Mouse (Mus musculus) gastrocnemius, postnatal 10 days (tissue): Measurements from ENCODE around the gene Ttll3. TPM values are rescaled to one million over a fixed set of nuclear protein-coding genes. Genes with fewer than 3 reads are reported as not detected.
A peak's percentile ranks its signal among the peaks of the same experiment; 100 is the strongest.

Experiments
- DNase-seq: peaks from one replicate; pipeline ENCODE4 v3.0.0; 2021; ENCODE audit warnings: mixed read lengths
- total RNA-seq, 2 experiments: library from RNA; stranded (reverse); gene quantifications; 2 replicates each; pipeline ENCODE4 v1.2.3; 2021

Gene Ttll3
- total RNA-seq, 2 experiments from 2014 or later = 1.1 to 2.2 TPM

DNA sequence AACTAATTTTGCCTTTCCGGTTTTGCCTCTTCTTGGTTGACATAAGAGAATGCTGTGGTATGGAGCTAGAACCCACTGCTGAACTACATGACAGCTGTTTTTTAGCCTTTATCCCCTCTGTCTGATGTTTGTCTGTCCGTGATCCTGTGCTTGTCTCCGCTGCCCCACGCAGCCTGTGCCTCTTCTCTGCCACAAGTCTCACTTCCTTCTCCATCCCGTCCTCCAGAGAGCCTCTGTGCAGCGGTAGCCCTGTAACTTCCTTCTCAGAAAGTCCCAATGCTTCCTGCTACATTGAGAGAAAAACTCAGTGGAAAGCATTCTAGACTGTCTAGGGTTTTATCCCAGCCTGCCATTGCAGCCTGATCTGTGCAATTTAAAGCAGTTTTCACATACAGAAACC is 9.8 kb upstream of the Ttll3 start:
- no peak for DNase-seq

DNA sequence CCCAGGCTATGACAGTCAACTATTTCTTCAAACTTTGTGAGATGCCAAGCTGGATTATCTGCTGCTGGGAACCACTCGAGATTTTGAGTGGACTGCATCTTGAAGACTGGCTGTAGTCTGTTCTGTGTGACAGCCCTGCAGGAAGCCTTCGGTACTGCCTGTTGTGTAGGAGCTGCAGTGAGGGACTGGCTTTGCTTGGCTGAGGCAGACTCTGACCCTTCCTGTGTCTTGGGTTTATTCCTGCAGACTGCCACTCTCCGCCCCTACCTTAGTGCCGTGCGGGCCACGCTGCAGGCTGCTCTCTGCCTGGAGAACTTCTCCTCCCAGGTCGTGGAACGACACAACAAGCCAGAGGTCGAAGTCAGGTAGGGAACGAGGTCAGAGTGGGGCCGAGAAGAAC is 8.6 kb upstream of the Ttll3 start:
- DNase-seq = no peak

DNA sequence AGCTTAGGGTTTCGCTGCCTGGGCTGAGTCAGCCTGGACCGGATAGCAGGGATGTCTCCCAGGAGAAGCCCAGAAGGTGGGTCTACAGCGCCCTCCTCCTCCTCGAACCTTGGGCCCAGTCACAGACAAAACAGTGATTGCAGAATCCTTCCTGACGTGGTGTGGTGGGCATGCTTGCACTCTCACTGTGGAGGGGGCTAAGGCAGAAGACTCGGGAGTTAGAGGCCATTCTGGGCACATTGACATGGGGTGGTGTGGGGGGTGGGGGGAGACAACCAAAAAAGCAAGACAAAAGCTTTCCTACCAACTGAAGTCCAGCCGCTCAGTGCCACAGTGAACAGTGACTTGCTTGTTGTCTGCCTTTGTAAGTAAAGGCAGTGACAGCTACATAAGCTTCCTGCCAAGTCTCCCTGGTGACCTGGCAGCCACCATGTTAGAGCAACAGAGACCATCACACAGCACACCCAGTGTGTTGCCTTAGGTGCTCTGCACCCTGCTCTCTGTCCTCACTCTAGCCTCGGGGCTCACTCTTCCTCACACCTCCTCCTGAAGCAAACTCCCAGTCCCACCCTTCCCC is 4.6 kb upstream of the Ttll3 start:
- DNase-seq = no peak

DNA sequence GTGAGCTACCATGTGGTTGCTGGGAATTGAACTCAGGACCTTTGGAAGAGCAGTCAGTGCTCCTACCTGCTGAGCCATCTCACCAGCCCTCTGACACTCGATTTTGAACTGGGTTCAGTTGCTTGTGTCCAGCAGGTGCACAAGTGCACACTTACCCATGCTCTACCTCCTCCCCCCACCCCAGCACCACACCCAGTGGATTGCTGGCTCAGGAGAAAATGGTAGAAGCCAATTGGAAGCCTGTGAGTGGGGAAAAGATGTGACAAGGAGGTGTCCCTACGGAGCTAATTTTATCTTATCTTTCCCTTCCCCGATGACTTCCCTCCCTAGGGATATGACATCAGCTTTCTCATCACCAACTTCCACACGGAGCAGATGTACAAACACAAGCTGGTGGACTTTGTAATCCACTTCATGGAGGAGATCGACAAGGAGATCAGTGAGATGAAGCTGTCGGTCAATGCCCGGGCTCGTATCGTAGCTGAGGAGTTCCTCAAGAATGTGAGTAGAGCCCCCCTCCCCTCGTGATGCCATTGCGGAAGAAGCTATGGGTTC is 3.8 kb upstream of the Ttll3 start:
- no peak for DNase-seq

DNA sequence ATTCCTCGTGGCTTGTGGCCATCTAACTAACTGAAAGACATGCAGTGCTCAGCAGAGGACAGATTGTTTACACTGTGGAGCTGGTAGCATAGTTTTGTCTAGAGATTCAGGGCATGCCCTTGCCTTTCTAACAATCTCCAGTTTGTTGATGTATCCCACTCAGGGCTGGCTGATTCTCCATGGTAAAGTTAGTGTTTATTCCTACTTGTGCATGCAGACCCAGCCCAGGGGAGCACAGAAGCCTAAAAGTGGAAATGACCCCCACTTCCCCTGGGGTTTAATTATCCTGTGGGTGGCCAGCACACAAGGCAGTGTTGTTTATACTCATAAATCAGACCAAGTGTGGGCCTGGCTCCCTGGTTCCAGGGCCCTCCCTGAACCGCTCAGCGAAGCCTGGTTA is 3.0 kb upstream of the Ttll3 start:
- DNase-seq = no peak

DNA sequence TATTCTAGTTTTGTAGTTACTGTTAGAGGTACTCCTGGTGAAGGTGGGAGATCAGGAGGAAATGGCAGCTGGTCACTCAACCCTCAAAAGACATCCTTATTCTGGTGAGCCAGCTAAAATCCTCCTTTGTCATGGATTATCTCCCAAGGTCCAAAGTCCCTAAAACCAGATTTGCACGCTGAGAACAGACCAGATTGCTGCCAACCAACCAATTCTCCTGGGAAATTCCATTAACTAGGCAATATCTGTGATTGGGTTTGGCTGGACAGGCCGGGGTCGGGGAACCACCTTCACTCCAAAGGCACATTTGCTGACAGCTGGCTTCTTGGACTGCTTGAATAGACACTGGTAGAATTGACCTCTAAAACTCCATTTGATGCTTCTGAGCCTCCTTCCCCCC is 1.7 kb downstream of the Ttll3 start:
- DNase-seq = no peak

DNA sequence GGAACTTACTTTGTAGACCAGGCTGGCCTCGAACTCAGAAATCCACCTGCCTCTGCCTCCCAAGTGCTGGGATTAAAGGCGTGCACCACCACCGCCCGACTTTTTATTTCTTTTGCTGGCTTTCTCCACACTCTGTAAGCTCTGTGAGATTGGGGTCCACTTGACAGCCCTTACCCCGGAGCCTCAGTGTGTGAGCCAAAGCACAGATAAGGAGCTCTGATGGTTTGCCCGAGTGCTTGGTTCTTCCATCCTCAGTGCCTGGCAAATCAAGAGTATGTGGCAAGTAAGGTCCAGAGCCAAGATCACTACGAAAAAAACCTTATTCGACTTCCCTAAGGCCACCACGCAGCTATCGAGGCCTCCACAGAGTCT is 2.9 kb downstream of the Ttll3 start:
- DNase-seq = no peak

DNA sequence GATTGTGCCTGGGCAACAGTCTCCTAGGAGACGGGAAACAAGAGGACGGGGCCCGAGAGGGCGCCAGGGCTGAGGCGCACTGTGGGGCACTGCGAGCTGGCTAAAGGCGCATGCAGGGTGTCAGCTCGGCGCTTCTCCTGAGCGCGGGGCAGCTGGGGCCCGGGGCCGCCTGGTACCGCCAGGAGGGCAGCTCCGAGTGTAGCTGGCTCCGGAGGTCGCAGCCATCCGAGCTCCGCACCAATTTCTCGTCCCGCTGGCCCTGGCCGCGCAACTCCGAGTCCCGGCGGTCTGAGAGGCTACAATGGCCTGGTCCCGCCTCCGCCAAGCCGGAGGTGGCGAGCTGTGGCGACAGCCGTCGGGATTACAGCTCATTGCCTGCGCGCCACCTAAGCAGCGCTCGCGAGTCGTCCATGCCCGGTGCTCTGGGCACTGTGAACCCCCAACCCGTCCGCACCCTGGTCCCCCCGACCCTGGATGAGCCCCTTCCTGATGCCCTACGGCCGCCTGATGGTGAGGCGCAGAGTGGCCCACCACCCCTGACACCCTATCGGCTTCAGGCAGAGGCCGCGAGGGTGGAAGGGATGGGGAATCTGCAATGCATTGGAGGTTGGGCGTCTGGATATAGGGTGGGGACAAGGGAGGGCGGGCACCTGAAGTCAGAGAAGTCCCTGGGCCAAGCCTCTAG is 3.5 kb downstream of the Ttll3 start:
- DNase-seq = peak; percentile 58

DNA sequence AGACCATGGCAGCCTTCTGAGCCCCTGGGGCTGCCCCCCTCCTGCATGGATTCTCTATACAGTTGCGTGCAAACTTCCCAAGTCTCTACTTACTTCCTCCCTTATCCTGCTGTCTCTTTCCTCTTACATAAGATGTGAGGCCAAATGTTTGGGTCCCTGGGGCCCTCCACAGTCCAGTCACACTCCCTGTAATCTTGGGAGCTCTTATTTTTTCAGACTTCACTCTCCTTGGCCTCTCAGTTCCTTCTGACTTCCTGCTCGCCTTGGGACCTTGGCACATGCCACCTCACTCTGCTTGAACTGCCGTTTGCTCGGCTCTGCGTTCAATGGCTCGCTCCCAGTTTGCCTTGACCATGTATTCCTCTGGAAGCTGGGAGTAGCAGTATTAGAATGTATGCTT is 4.9 kb downstream of the Ttll3 start:
- DNase-seq = no peak

DNA sequence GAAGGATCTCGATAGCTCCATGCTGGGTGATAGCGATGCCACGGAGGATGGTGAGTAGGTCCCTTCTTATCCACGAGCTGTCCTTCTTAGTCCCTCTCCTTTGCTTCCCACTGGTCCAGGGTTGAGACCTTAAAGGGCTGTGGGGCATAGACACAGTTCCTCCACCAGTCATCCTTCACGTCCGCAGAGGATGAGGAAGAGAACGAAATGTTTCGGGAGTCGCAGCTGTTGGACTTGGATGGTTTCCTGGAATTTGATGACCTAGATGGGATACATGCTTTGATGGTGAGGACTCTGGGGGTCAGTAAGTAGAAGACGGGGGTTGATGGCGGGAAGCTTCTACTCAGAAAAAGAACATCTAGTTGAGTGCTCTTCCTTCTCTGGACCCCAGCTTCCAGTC is 5.8 kb downstream of the Ttll3 start:
- DNase-seq = no peak

DNA sequence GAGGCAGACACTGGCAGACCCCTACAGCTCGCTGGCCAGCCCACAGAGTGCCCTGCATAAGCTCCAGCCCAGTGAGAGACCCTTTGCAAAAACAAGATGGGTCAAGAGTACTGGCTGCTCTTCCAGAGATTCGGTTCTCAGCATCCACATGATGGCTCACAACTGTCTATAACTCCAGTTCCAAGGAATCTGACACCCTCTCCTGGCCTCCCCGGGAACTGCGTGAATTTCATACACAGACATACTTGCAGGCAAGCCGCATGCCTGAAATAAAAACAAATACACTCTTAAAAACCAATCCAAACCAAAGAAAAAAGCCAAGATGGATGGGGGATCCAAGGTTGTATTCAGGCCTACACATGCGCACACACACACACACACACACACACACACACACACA is 6.4 kb downstream of the Ttll3 start:
- no peak for DNase-seq

DNA sequence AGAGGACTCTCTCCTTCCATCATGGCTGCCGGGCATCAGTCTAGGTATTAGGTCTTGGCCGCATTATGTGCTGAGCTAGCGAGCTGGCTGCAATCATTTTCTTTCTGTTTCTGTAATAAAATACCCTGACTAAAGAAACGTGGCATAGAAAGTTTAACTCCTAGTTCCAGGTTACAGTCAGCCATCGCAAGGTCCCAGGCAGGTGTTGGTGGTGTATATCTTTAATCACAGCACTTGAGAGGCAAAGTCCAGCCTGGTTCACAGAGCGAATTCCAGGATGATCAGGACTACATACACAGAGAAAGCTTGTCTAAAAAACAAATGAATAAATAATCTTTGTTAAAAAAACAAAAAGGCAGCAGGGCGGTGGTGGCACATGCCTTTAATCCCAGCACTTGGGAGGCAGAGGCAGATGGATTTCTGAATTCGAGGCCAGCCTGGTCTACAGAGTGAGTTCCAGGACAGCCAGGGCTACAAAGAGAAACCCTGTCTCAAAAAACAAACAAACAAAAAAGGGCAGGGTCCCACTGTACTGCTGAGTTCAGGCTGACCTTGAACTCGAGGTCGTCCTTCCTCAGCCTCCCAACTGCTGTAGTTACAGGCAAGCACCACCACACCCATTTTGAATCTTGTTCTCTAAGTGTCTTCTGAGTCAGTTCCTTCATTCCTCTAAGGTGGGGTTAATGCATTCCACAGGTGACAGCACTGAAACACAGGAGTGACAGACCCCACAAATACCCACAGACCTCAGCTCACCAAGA is 7.4 kb downstream of the Ttll3 start:
- no peak for DNase-seq

DNA sequence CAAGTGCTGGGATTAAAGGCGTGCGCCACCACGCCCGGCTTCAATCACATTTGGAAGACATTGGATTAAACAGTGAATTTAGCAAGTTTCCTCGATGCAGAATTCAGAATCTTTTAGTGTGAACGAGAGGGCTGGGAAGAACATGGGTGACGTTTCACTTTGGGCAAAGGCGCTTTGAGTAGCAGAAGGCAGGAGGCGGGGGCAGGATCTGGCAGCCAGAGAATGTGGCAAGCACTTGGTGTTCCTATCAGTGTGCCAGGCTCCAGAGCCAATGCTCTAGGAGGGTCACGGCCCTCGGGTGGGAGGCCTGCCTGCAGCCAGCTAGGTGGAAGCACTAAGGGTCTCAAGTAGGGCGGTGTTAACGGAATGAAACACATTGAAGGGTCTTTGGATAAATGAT is 13.0 kb downstream of the Ttll3 start:
- DNase-seq = no peak

DNA sequence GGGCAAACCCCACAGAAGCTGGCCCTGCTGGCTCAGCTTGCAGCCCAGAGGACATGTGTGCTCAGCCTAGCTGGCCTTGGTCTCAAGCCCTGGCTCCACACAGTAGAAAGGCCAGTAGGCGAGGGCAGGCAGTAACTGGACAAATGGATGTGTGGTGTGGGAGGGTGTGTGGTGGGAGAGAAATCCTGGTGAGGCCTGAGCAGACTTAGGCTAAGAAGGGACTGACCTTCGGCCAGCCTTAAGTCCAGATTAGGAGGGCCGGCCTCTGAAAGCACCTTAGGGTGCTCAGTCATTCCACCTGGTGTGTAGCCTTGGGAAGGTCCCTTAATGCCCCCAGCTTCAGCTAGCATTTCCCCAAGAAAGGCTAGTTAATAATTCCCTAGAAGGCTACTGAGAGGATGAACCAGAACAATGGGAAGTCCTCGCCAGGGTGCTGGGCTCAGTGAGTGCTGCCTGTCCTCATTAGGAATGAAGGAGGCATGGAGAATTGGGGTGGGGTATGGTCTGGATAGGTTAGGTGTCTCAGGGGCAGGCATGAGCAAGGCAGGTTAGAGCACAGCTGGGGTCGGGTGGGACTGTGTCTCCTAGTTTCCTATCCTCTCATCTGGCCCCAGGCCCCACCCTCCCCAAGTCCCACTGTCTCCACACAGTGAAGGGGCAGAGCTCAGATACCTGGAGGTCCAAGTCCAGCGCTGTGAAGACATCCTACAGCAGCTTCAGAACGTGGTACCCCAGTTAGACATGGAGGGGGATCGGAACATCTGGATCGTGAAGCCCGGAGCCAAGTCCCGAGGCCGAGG is 15.8 kb downstream of the Ttll3 start:
- no peak for DNase-seq

DNA sequence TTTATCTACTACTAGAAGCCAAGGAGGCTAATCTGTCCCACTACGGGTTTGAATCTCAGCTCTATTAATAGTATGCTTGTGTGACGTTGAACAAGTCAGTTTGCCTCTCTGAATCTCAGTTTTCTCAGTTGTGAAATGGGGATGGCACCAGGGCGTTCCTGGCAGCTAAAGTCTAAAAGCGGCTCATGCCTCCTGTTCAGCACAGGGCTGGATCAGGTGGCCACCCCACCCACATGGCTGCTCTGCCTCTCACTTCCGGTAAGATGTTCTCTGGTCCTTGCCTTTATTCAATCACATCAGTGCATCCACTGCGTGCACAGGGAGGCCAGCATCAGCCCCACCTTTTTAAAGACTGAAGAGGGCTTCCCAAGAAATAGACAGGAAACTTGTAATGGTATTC is 16.4 kb downstream of the Ttll3 start:
- no peak for DNase-seq

DNA sequence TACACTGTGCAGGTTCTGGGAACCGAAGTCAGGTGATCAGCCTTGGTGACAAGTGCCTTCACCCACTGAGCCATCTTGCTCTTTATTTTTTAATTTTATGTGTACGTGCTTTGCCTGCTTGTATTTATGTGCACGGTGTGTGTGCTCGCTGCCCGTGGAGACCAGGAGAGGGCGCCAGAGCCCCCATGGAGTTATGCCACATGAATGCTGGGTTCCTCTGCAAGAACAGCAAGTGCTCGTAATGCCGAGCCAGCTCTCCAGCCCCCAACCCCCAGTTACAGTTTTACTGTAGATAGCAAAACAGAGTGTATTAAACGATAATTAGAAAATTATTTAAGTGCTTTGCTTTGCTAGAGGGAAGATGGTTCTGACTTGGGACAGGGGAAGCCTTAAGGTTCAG is 17.6 kb downstream of the Ttll3 start:
- DNase-seq = no peak

DNA sequence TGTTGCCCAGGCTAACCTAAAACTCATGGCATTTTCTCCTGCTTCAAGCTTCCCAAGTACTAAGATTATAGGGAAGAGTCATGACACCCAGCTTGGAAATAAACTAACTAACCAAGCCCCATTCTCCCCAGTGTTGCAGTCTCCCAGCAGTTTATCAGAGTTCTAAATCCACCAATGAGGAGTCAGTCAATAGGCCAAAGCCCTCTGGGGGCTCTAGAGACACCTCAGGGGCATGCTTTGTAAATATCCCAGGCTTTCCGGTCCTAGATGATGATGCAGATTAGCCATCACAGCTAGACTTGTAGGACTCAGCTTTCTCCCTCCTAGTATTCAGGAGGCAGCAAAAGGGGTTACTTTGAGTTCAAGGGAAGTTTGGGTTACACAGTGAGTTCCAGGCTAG is 20.9 kb downstream of the Ttll3 start:
- no peak for DNase-seq

DNA sequence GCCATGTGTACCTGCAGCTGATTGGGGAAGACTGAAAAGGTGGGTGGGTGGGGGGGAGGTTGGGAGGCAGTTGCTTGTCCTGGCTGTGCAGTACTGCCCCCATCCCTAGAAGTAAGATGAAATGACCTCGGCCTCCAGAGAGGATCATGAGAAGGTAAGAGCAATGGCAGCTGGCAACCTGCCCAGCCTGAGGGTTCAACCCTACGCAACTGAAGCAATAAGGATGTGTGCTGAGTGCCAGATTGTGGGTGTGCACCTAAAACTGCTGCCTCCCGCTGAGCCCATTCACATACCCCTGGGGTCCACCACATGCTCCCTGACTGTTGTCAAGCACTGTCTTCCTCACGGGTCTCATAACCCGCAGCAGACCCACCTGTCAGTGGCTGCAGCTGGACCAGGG is 27.4 kb downstream of the Ttll3 start:
- DNase-seq = no peak

DNA sequence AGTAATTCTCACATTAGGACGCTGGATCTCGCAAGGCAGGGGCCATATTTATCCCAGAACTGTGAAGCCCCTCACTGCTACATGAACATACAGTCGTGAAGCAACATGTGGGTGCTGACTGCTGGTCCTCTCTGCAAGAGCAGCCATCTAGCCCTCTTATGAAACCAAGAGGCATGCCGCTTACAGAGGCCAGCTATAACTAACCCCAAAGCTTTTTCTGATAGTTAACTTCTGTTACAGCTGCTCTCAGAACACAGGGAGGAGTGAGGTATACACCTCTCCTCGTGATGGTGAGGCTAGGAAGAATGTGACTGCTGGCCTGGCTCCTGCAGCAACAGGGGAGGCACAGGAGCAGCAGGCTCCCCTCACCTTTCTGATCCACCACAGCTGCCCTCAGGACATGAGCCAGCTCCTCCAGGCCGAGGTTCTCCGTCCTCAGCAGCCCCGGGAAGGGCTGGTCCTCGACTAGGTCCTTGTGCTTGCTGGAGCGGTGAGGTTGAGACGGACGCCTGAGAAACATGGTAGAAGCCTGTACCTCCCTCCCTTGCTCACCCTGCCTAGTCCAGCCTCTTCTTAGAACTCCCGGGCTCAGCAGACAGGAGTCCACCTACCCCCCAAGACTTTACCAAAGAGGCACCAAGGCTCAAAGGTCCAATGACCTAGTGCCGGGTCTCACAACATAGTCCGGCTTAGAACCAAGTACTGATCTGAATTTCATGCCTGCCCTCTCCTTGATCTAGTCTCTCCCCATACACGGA is 29.6 kb downstream of the Ttll3 start:
- peak; percentile 31 for DNase-seq

DNA sequence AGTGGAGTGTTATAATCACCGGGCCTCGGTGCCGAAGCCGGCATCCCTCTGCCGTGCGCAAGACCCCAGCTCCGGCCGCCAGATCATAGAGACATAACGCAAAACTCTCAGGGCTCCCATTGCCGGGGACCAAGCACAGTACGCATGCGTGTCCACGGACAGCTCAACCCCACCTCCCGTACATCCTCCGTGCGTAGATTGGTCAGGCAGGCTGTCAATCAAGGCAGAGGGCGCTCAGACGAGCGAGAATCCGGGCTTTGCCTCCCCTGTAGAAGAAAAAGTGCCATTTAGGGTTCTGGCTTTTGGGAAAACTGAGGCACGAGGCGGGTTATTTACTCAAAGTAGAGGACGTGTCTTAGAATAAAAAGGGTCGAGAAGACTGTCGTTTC is 30.1 kb downstream of the Ttll3 start, which contains the start of gene Rpusd3:
Rpusd3 (minus strand) TSS at position 142 of the 389 bp plus-strand sequence.
- peak; percentile 100 for DNase-seq

DNA sequence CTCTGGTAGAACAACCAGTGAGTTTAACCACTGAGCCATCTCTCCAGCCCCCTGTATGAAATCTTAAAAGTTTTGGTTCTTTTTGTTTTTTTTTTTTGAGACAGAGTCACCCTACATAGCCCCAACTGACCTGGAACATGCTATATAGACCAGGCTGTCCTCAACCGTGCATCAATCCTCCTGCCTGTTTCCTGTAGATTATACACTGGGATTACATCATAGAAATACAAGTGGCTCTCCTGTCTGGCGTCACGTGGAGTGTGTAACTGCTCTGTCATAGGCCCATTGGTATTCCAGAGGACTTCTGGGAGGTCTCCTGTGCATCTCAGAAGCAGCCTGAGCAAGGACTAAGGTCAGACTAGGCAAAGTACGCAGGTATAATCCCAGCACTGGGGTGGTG is 33.9 kb downstream of the Ttll3 start:
- DNase-seq = no peak

DNA sequence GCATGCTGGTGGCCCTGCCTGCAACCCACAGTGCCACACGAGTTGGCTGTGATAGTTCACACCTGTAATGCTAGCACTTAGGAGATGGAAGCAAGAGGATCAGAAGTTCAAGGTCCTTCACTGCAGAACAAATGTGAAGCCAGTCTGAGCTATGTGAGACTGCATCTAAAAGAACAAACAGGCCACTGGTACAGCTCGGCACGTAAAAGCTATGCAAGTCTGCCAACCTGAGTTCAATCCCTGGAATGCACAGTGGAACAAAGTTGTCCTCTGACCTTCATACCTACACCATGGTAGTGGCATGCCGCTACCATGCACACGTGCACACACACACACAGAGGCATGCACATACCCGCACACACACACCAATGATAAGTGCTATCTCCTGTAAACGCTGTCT is 35.1 kb downstream of the Ttll3 start:
- no peak for DNase-seq
